Mouse (Mus musculus) granulocyte monocyte progenitor cell, adult 5-6 weeks (primary cell): ENCODE measurements around the gene Ttc23l. TPM values are rescaled to one million over a fixed set of nuclear protein-coding genes. Genes with fewer than 3 reads are reported as not detected.

Source experiments
- total RNA-seq, 2 experiments: library from RNA; stranded (forward) in 1 of 2; stranded (reverse) in 1 of 2; fragments of 200-712, 200-1000 nt in 1 of 2; fragments of >200 nt in 1 of 2; fragmentation: Nextera tagmentation in 1 of 2; gene quantifications; 2 replicates each; pipeline ENCODE4 v1.2.3; 2014 to 2017

The Ttc23l gene
- total RNA-seq, 2 experiments from 2014 or later, result not detected

Other genes starting within 250 kb of the Ttc23l start
- not detected in 2 replicates for gene Gm21973, start 233.3 kb downstream of the Ttc23l start, total RNA-seq (2014; fragmentation: Nextera tagmentation)
- not detected in 2 replicates for gene Gm21973, start 233.3 kb downstream of the Ttc23l start, total RNA-seq (2017)
- not detected in 2 replicates for gene Agxt2, start 200.1 kb downstream of the Ttc23l start, total RNA-seq (2014; fragmentation: Nextera tagmentation)
- gene Agxt2, start 200.1 kb downstream of the Ttc23l start, total RNA-seq (2017), result not detected in 2 replicates
- gene Dnajc21, start 88.2 kb downstream of the Ttc23l start, total RNA-seq (2014; fragmentation: Nextera tagmentation), result 17.6 and 30.3 TPM in 2 replicates
- 28.7 and 33.1 TPM in 2 replicates for gene Dnajc21, start 88.2 kb downstream of the Ttc23l start, total RNA-seq (2017)
- gene Brix1, start 72.7 kb downstream of the Ttc23l start, total RNA-seq (2014; fragmentation: Nextera tagmentation), result 48.3 and 51.3 TPM in 2 replicates
- 39.3 and 41.8 TPM in 2 replicates for gene Brix1, start 72.7 kb downstream of the Ttc23l start, total RNA-seq (2017)
- 23.2 and 43.9 TPM in 2 replicates for gene Rad1, start 72.7 kb downstream of the Ttc23l start, total RNA-seq (2014; fragmentation: Nextera tagmentation)
- gene Rad1, start 72.7 kb downstream of the Ttc23l start, total RNA-seq (2017), result 22.8 and 33.6 TPM in 2 replicates
- 6.1 and 6.2 TPM in 2 replicates for gene Rai14, start 156.0 kb upstream of the Ttc23l start, total RNA-seq (2014; fragmentation: Nextera tagmentation)
- 4.3 and 5.2 TPM in 2 replicates for gene Rai14, start 156.0 kb upstream of the Ttc23l start, total RNA-seq (2017)